Mouse (Mus musculus): ENCODE measurements around the gene Fam81a.

GRCm38 (mm10) chr9:70142460-70142859, at the start of gene Fam81a:
- TF ChIP-seq CTCF (IDR thresholded peaks at IDR 0.05; ENCODE audit: low read depth, low read length) (no peak), POLR2A (IDR thresholded peaks at IDR 0.05; ENCODE audit: extremely low read depth, insufficient read depth, low read length) (no peak)
